Comparison of ENCODE assay signal across 21 mouse cellular contexts in the genomic region with DNA sequence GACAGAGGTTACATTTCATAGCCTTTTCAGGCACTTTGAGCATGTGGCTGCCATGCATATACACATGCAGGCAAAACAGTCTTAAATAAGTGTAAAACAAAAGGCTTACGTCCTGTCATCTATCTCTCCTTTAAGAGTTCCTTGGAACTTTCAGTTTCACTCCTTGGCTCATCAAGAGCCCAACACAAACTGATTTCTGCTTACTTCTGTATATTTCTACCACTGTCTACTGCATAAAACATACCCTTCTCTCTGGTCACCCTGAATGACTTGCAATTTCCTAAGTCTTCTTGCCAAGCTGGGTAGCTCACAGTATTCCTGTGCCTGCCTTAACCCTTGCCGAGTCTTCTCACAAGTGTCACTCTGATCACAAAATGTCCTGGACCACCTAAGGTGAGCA. TPM values are rescaled to one million over a fixed set of nuclear protein-coding genes. Genes with fewer than 3 reads are reported as not detected.
"Had no signal": no experiment of that assay in that cellular context is flagged by ENCODE, and none has a peak within 500 bp of the region (broad histone marks: within the 10 kb centered on the region; RNA-seq: fewer than 3 reads in every experiment).

No protein-coding gene starts in this region.

- H3K27ac ChIP-seq: liver, embryonic 15.5 days; lung, embryonic 15.5 days; macrophage; midbrain, embryonic 13.5 days; midbrain, embryonic 15.5 days; neural tube, embryonic 12.5 days; stomach, embryonic 15.5 days; stomach, postnatal 0 days had no signal

- H3K9me3 ChIP-seq: liver, embryonic 15.5 days; lung, embryonic 15.5 days; megakaryocyte, embryonic 14.5 days; midbrain, embryonic 13.5 days; midbrain, embryonic 15.5 days; neural tube, embryonic 12.5 days; stomach, embryonic 15.5 days had no signal

- H3K27me3 ChIP-seq: liver, embryonic 15.5 days; lung, embryonic 15.5 days; megakaryocyte, embryonic 14.5 days; midbrain, embryonic 13.5 days; midbrain, embryonic 15.5 days; neural tube, embryonic 12.5 days; stomach, embryonic 15.5 days had no signal

- H3K9ac ChIP-seq: liver, embryonic 15.5 days; liver, postnatal 0 days; lung, embryonic 15.5 days; midbrain, embryonic 13.5 days; midbrain, embryonic 15.5 days; neural tube, embryonic 12.5 days; stomach, embryonic 15.5 days had no signal

- H3K4me2 ChIP-seq: liver, embryonic 15.5 days; lung, embryonic 15.5 days; midbrain, embryonic 11.5 days; midbrain, embryonic 13.5 days; midbrain, embryonic 15.5 days; neural tube, embryonic 12.5 days; stomach, embryonic 15.5 days had no signal

- H3K4me3 ChIP-seq: liver, embryonic 15.5 days; lung, embryonic 15.5 days; megakaryocyte, embryonic 14.5 days; midbrain, embryonic 13.5 days; midbrain, embryonic 15.5 days; neural tube, embryonic 12.5 days; stomach, embryonic 15.5 days had no signal

- ATAC-seq: liver, postnatal 0 days; lung, postnatal 0 days; midbrain, embryonic 13.5 days; midbrain, embryonic 15.5 days had no signal

- DNase-seq: liver, postnatal 0 days; lung, adult 2 months; lung, postnatal 14 days; lung, postnatal 36 days; right cerebral cortex, postnatal 14 days; thymus, adult 2 months; thymus, postnatal 25 days; thymus, postnatal 4 days had no signal

- H3K36me3 ChIP-seq: liver, embryonic 15.5 days; lung, embryonic 15.5 days; midbrain, embryonic 13.5 days; midbrain, embryonic 15.5 days; neural tube, embryonic 12.5 days; stomach, embryonic 15.5 days had no signal

- H3K4me1 ChIP-seq: liver, embryonic 15.5 days; lung, embryonic 15.5 days; megakaryocyte, embryonic 14.5 days; midbrain, embryonic 15.5 days; neural tube, embryonic 12.5 days; stomach, embryonic 15.5 days had no signal

RNA-seq across cellular contexts. Expression of a gene that starts 26.2 kb away (rescaled TPM):
- total RNA-seq: monocyte, adult 5-6 weeks; neutrophil, adult 5-6 weeks had no signal
